Mouse (Mus musculus) spleen, postnatal 36 days (tissue): Measurements from ENCODE around the gene Gm49776.
A peak's percentile ranks its signal among the peaks of the same experiment; 100 is the strongest.

Experiments used
- DNase-seq, 2 experiments: peaks; one replicate each; pipeline ENCODE4 v3.0.0; 2022; ENCODE audit warnings: low spot score in 2 of 2, mixed read lengths in 1 of 2

The Gm49776 gene

GRCm38 (mm10) chr16:18234671-18235388 is 23.3 kb downstream of the Gm49776 start, which contains the start of gene Zdhhc8:
Gene Zdhhc8, minus strand, starts transcription at chr16:18235136.
- DNase-seq: peak; percentile 64

- no peak for DNase-seq
Measured at GRCm38 (mm10) chr16:18233919-18234670, 24.0 kb downstream of the Gm49776 start.

GRCm38 (mm10) chr16:18233451-18233850 is 24.7 kb downstream of the Gm49776 start:
- no peak for DNase-seq

- DNase-seq: no peak
Measured at GRCm38 (mm10) chr16:18231451-18231850, 26.7 kb downstream of the Gm49776 start.

- DNase-seq: no peak
Measured at GRCm38 (mm10) chr16:18231047-18231446, 27.1 kb downstream of the Gm49776 start.

GRCm38 (mm10) chr16:18230617-18231016 is 27.5 kb downstream of the Gm49776 start:
- no peak for DNase-seq

GRCm38 (mm10) chr16:18229622-18230021 is 28.5 kb downstream of the Gm49776 start:
- DNase-seq: no peak

GRCm38 (mm10) chr16:18228856-18229255 is 29.3 kb downstream of the Gm49776 start:
- no peak for DNase-seq

- DNase-seq: no peak
Measured at GRCm38 (mm10) chr16:18227897-18228422, 30.2 kb downstream of the Gm49776 start.

- DNase-seq: no peak
Measured at GRCm38 (mm10) chr16:18227187-18227586, 30.9 kb downstream of the Gm49776 start.

- DNase-seq: no peak
Measured at GRCm38 (mm10) chr16:18222188-18222587, 35.9 kb downstream of the Gm49776 start.

- DNase-seq: no peak
Measured at GRCm38 (mm10) chr16:18221543-18221898, 36.6 kb downstream of the Gm49776 start.

- DNase-seq: no peak
Measured at GRCm38 (mm10) chr16:18220856-18221542, 37.1 kb downstream of the Gm49776 start.

- DNase-seq: no peak
Measured at GRCm38 (mm10) chr16:18220001-18220400, 38.1 kb downstream of the Gm49776 start.

- DNase-seq: no peak
Measured at GRCm38 (mm10) chr16:18218580-18218996, 39.5 kb downstream of the Gm49776 start.

GRCm38 (mm10) chr16:18217579-18217978 is 40.5 kb downstream of the Gm49776 start, which contains the start of gene Ccdc188:
Gene Ccdc188, plus strand, starts transcription at chr16:18217879.
- DNase-seq: no peak

GRCm38 (mm10) chr16:18214858-18215257 is 43.3 kb downstream of the Gm49776 start:
- no peak for DNase-seq

- DNase-seq: no peak
Measured at GRCm38 (mm10) chr16:18213689-18214088, 44.4 kb downstream of the Gm49776 start.

GRCm38 (mm10) chr16:18211417-18212171 is 46.5 kb downstream of the Gm49776 start:
- peak; percentile 54 to 57 for DNase-seq

- peak; percentile 30 to 49 for DNase-seq
Measured at GRCm38 (mm10) chr16:18210701-18211416, 47.3 kb downstream of the Gm49776 start.
